24 mouse cellular contexts compared by ENCODE assay signal in the genomic region with DNA sequence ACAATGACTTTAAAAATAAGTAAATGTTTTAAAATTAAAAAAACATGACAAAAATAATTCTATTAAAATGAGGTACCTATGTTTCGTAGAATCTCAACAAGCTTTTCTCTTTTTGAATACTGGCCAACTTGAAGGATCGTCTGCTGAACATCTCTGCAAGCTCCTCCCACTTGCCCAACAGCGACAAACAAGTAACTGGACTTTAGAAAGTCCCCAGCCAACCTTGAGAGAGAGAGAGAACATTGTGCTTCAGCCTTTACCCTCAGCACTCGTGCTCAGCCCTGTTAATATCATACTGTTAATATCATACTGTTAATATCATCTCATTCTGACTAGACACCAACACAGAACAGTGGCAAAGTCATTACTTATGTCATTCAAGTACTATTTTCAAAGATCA. TPM values are rescaled to one million over a fixed set of nuclear protein-coding genes. Genes with fewer than 3 reads are reported as not detected.
DNase-seq lines count a peak whose midpoint lies in the region; ATAC-seq and TF ChIP-seq lines count a peak whose summit lies in the region.
"Had no signal": no experiment of that assay in that cellular context is flagged by ENCODE, and none has a peak within 500 bp of the region (broad histone marks: within the 10 kb centered on the region; RNA-seq: fewer than 3 reads in every experiment).

No protein-coding gene starts in this region.

- 45% methylated on average over 4 of the region's 4 CpGs for WGBS in kidney, adult 2 months
- 69% methylated on average over 4 of the region's 4 CpGs for WGBS in kidney, embryonic 15.5 days
- WGBS in liver, adult 2 months, result 23% methylated on average over 4 of the region's 4 CpGs
- 53% methylated on average over 4 of the region's 4 CpGs for WGBS in liver, postnatal 0 days (ENCODE audit: insufficient replicate concordance)

- no peaks in the 10 kb centered on the region for H3K36me3 ChIP-seq in kidney, adult 2 months (ENCODE audit: control insufficient read depth, insufficient read depth, low read length)
- H3K36me3 ChIP-seq in kidney, embryonic 15.5 days, result no peaks in the 10 kb centered on the region
- H3K36me3 ChIP-seq in liver, adult 2 months (ENCODE audit: control insufficient read depth, insufficient read depth, low read length), result no peaks in the 10 kb centered on the region
- H3K36me3 ChIP-seq in liver, postnatal 0 days (replicated peaks; ENCODE audit: insufficient read depth, low read length), result no peaks in the 10 kb centered on the region
- H3K36me3 ChIP-seq: G1E had no signal

- no peak overlapping the region for H3K4me3 ChIP-seq in kidney, adult 2 months (ENCODE audit: insufficient read depth, low read depth, low read length)
- no peak overlapping the region for H3K4me3 ChIP-seq in kidney, embryonic 15.5 days (replicated peaks)
- H3K4me3 ChIP-seq in liver, adult 2 months (ENCODE audit: insufficient read depth, low read depth, low read length), result no peak overlapping the region
- no peak overlapping the region for H3K4me3 ChIP-seq in liver, postnatal 0 days (ENCODE audit: low read depth, low read length)

- TF ChIP-seq EP300 in liver, postnatal 0 days (IDR thresholded peaks at IDR 0.05; ENCODE audit: low read depth), result no peak

- no peak for TF ChIP-seq POLR2A in kidney, adult 2 months (IDR thresholded peaks at IDR 0.05; ENCODE audit: low read depth, low read length)
- TF ChIP-seq POLR2A in liver, adult 2 months (IDR thresholded peaks at IDR 0.05; ENCODE audit: extremely low read depth, insufficient read depth, low read length), result no peak

- TF ChIP-seq CTCF in kidney, adult 2 months (conservative IDR thresholded peaks at IDR 0.05; ENCODE audit: insufficient read depth, insufficient read length, low read depth, low read length), result no peak
- no peak for TF ChIP-seq CTCF in liver, adult 2 months (IDR thresholded peaks at IDR 0.05; ENCODE audit: low read depth, low read length)
- no peak for TF ChIP-seq CTCF in liver, postnatal 0 days (IDR thresholded peaks at IDR 0.05; ENCODE audit: low read depth)

- H3K79me2 ChIP-seq in liver, adult 2 months (ENCODE audit: control insufficient read depth, insufficient read depth, low read length), result no peaks in the 10 kb centered on the region

- peak; percentile 45 for DNase-seq in kidney, adult 2 months
- DNase-seq in kidney, adult 9 months, result peak; percentile 64
- no peak for DNase-seq in kidney, adult 11 months
- DNase-seq in kidney, postnatal 36 days, result peak; percentile 7 to 25
- no peak for DNase-seq in kidney, postnatal 4 days
- DNase-seq in liver, adult 2 months (ENCODE audit: extremely low read depth, low read depth, low spot score), result peak; percentile 72
- DNase-seq in liver, postnatal 0 days, result no peak
- DNase-seq: adrenal gland, adult 2 months; adrenal gland, adult 8-10 months; adrenal gland, postnatal 10 days; adrenal gland, postnatal 14 days; adrenal gland, postnatal 25 days; adrenal gland, postnatal 36 days; B cell, adult 2 months; cerebellum, adult 11 months; cerebellum, adult 11-12 months had no signal

- no peak for ATAC-seq in kidney, embryonic 15.5 days (replicated peaks; ENCODE audit: low FRiP score)
- no peak for ATAC-seq in liver, postnatal 0 days
- ATAC-seq: activated CD4-positive, CD25-positive, alpha-beta regulatory T cell, adult 4 months; CD4-positive, CD25-positive, alpha-beta regulatory T cell, adult 4 months; Patski had no signal

- no peaks in the 10 kb centered on the region for H3K4me1 ChIP-seq in kidney, adult 2 months (ENCODE audit: control insufficient read depth, insufficient read depth, low read length)
- no peaks in the 10 kb centered on the region for H3K4me1 ChIP-seq in kidney, embryonic 15.5 days
- H3K4me1 ChIP-seq in liver, adult 2 months (ENCODE audit: control insufficient read depth, insufficient read depth, low read length), result peaks cover 5% of the 10 kb centered on the region; the same call in 1 of the 2 replicates
- no peaks in the 10 kb centered on the region for H3K4me1 ChIP-seq in liver, postnatal 0 days (ENCODE audit: insufficient read depth)

- no peak overlapping the region for H3K27ac ChIP-seq in kidney, adult 2 months (ENCODE audit: insufficient read depth, low read depth, low read length)
- H3K27ac ChIP-seq in kidney, embryonic 15.5 days, result no peak overlapping the region
- H3K27ac ChIP-seq in liver, adult 2 months (replicated peaks; ENCODE audit: insufficient read depth, low read depth, low read length), result no peak overlapping the region
- H3K27ac ChIP-seq in liver, postnatal 0 days (ENCODE audit: low read depth), result no peak overlapping the region

- H3K9me3 ChIP-seq in kidney, embryonic 15.5 days (replicated peaks), result no peaks in the 10 kb centered on the region
- no peaks in the 10 kb centered on the region for H3K9me3 ChIP-seq in liver, postnatal 0 days (ENCODE audit: low read length)
- H3K9me3 ChIP-seq: G1E had no signal

- H3K4me2 ChIP-seq in kidney, embryonic 15.5 days, result no peak overlapping the region
- no peak overlapping the region for H3K4me2 ChIP-seq in liver, postnatal 0 days (ENCODE audit: low read depth, low read length)

- no peak overlapping the region for H3K9ac ChIP-seq in kidney, embryonic 15.5 days
- no peak overlapping the region for H3K9ac ChIP-seq in liver, adult 2 months (ENCODE audit: low read depth, low read length)
- H3K9ac ChIP-seq in liver, postnatal 0 days (replicated peaks), result no peak overlapping the region

- H3K27me3 ChIP-seq in kidney, adult 2 months (replicated peaks; ENCODE audit: control insufficient read depth, insufficient read depth, low read length), result no peaks in the 10 kb centered on the region
- H3K27me3 ChIP-seq in kidney, embryonic 15.5 days, result no peaks in the 10 kb centered on the region
- H3K27me3 ChIP-seq in liver, adult 2 months (ENCODE audit: control insufficient read depth, insufficient read depth, low read length), result no peaks in the 10 kb centered on the region
- H3K27me3 ChIP-seq in liver, postnatal 0 days (ENCODE audit: insufficient read depth, low read length), result no peaks in the 10 kb centered on the region
- H3K27me3 ChIP-seq: CH12.LX had no signal

RNA-seq across cellular contexts. Expression of a gene that starts 10.3 kb away (rescaled TPM):
- 0.24 and 0.33 TPM in 2 replicates for polyA plus RNA-seq in kidney, adult 2 months (2012; rRNA removed)
- polyA plus RNA-seq in kidney, embryonic 15.5 days (2015; fragmentation: Nextera tagmentation; extraction: Ambion mirVana), result 0.10 and 0.14 TPM in 2 replicates
- total RNA-seq in liver, adult 2 months (2014; rRNA removed), result not detected in 2 replicates
- not detected in 2 replicates for polyA plus RNA-seq in liver, adult 2 months (2012; rRNA removed)
- 0.06 and 0.11 TPM in 2 replicates for polyA plus RNA-seq in liver, postnatal 0 days (2015; fragmentation: Nextera tagmentation; extraction: Ambion mirVana)
- total RNA-seq: CH12.LX, ES-E14 had no signal
- polyA plus RNA-seq: C2C12, G1E, Patski had no signal

RNA-seq across cellular contexts. Expression of a gene that starts 47.9 kb away (rescaled TPM):
- 0.05 TPM in 2 replicates for polyA plus RNA-seq in kidney, adult 2 months (2012; rRNA removed)
- polyA plus RNA-seq in kidney, embryonic 15.5 days (2015; fragmentation: Nextera tagmentation; extraction: Ambion mirVana), result 0.28 and 0.49 TPM in 2 replicates
- total RNA-seq in liver, adult 2 months (2014; rRNA removed), result not detected in 2 replicates
- not detected in 2 replicates for polyA plus RNA-seq in liver, adult 2 months (2012; rRNA removed)
- 0.09 and 0.14 TPM in 2 replicates for polyA plus RNA-seq in liver, postnatal 0 days (2015; fragmentation: Nextera tagmentation; extraction: Ambion mirVana)
- polyA plus RNA-seq: activated CD4-positive, CD25-positive, alpha-beta regulatory T cell, adult 4 months; C2C12; CD4-positive, CD25-positive, alpha-beta regulatory T cell, adult 4 months; G1E; Patski had no signal

RNA-seq across cellular contexts. Expression of a gene that starts 56.1 kb away (rescaled TPM):
- polyA plus RNA-seq in kidney, adult 2 months (2012; rRNA removed), result 7.1 and 8.2 TPM in 2 replicates
- 14.7 and 15.2 TPM in 2 replicates for polyA plus RNA-seq in kidney, embryonic 15.5 days (2015; fragmentation: Nextera tagmentation; extraction: Ambion mirVana)
- 8.6 and 8.9 TPM in 2 replicates for total RNA-seq in liver, adult 2 months (2014; rRNA removed)
- 2.0 and 4.9 TPM in 2 replicates for polyA plus RNA-seq in liver, adult 2 months (2012; rRNA removed)
- polyA plus RNA-seq in liver, postnatal 0 days (2015; fragmentation: Nextera tagmentation; extraction: Ambion mirVana), result 10.9 and 11.9 TPM in 2 replicates

Comparison
In these comparisons a context has a peak if more than half of its experiments do, and no peak if none do; other contexts are left out.
1. DNase-seq: peak in kidney, adult 2 months (single experiment), kidney, adult 9 months (single experiment), kidney, postnatal 36 days (2 of 2) and liver, adult 2 months (single experiment); none in kidney, adult 11 months (single experiment), kidney, postnatal 4 days (0 of 2) and liver, postnatal 0 days (single experiment).